9 mouse cellular contexts compared by ENCODE assay signal in genomic region chr8:122431694-122432442, GRCm38 (mm10). TPM values are rescaled to one million over a fixed set of nuclear protein-coding genes. Genes with fewer than 3 reads are reported as not detected.
DNase-seq lines count a peak whose midpoint lies in the region; ATAC-seq lines count a peak whose summit lies in the region.
"Had no signal": no experiment of that assay in that cellular context is flagged by ENCODE, and none has a peak within 500 bp of the region (broad histone marks: within the 10 kb centered on the region; RNA-seq: fewer than 3 reads in every experiment).

No protein-coding gene starts in this region.

- H3K4me3 ChIP-seq in heart, embryonic 16.5 days (ENCODE audit: low read length): peak overlapping the region; percentile 67
- H3K4me3 ChIP-seq in neural tube, embryonic 12.5 days: peak overlapping the region; percentile 34

- DNase-seq in adrenal gland, postnatal 25 days: peak; percentile 23
- DNase-seq in adrenal gland, adult 8-10 months: no peak
- peak; percentile 33 for DNase-seq in Muller cell, postnatal 12 days (ENCODE audit: inconsistent ontology term)
- peak; percentile 59 to 67 for DNase-seq in kidney, postnatal 4 days
- DNase-seq in adrenal gland, adult 2 months: no peak

- WGBS in heart, embryonic 16.5 days: 27% methylated on average over 18 of the region's 18 CpGs
- 44% methylated on average over 18 of the region's 18 CpGs for WGBS in neural tube, embryonic 12.5 days

- no peaks in the 10 kb centered on the region for H3K27me3 ChIP-seq in heart, embryonic 16.5 days (ENCODE audit: control insufficient read depth, insufficient read depth, low read length)
- no peaks in the 10 kb centered on the region for H3K27me3 ChIP-seq in neural tube, embryonic 12.5 days (replicated peaks)

- peaks cover 14% of the 10 kb centered on the region for H3K4me1 ChIP-seq in heart, embryonic 16.5 days (ENCODE audit: control insufficient read depth, insufficient read depth, low read length)
- peaks cover 13% of the 10 kb centered on the region for H3K4me1 ChIP-seq in neural tube, embryonic 12.5 days

- peak overlapping the region; percentile 83 for H3K9ac ChIP-seq in heart, embryonic 16.5 days (ENCODE audit: low read length)
- peak overlapping the region; percentile 53 for H3K9ac ChIP-seq in neural tube, embryonic 12.5 days

- ATAC-seq in heart, embryonic 16.5 days (replicated peaks; ENCODE audit: extremely low read depth, insufficient read depth, low FRiP score): no peak
- no peak for ATAC-seq in neural tube, embryonic 12.5 days (ENCODE audit: low FRiP score, low read depth)
- ATAC-seq in activated CD4-positive, CD25-positive, alpha-beta regulatory T cell, adult 4 months: no peak

- H3K36me3 ChIP-seq in heart, embryonic 16.5 days (ENCODE audit: control insufficient read depth, insufficient read depth): peaks cover 15% of the 10 kb centered on the region
- peaks cover 34% of the 10 kb centered on the region for H3K36me3 ChIP-seq in neural tube, embryonic 12.5 days

- H3K4me2 ChIP-seq in heart, embryonic 16.5 days (ENCODE audit: low read depth, low read length): peak overlapping the region; percentile 79
- H3K4me2 ChIP-seq in neural tube, embryonic 12.5 days (replicated peaks): peak overlapping the region; percentile 77

- H3K27ac ChIP-seq in heart, embryonic 16.5 days (ENCODE audit: low read length): peak overlapping the region; percentile 78
- H3K27ac ChIP-seq in neural tube, embryonic 12.5 days: no peak overlapping the region

- H3K9me3 ChIP-seq in heart, embryonic 16.5 days (replicated peaks; ENCODE audit: control insufficient read depth, low read length): peaks cover 3% of the 10 kb centered on the region
- no peaks in the 10 kb centered on the region for H3K9me3 ChIP-seq in neural tube, embryonic 12.5 days

RNA-seq across cellular contexts. Expression of gene Cyba, which starts 0.9 kb away (rescaled TPM):
- 25.4 and 27.0 TPM in 2 replicates for total RNA-seq in adrenal gland, postnatal 25 days (2021)
- 10 to 100 TPM; 34.3 to 52.7 (median 43.6) TPM for total RNA-seq in adrenal gland, adult 8-10 months (2022)
- 170 and 202 TPM in 2 replicates for polyA plus RNA-seq in heart, embryonic 16.5 days (2015; fragmentation: Nextera tagmentation; extraction: Ambion mirVana)
- 58.5 and 59.9 TPM in 2 replicates for polyA plus RNA-seq in neural tube, embryonic 12.5 days (2016; fragmentation: Nextera tagmentation; extraction: Ambion mirVana)
- 100 to 1,000 TPM; 750 to 796 TPM for polyA plus RNA-seq in activated CD4-positive, CD25-positive, alpha-beta regulatory T cell, adult 4 months (2017; shearing (Covaris generic))
- 10 to 100 TPM; 26.3 to 43.7 TPM for total RNA-seq in adrenal gland, adult 2 months (2021)
- polyA plus RNA-seq in adrenal gland, adult 2 months (2012; rRNA removed): 108 and 116 TPM in 2 replicates

RNA-seq across cellular contexts. Expression of gene Il17c, which starts 10.0 kb away (rescaled TPM):
- total RNA-seq in adrenal gland, postnatal 25 days (2021): not detected in 2 replicates
- total RNA-seq in adrenal gland, adult 8-10 months (2022): under 1 TPM in 1 of 4 experiments, not detected in 3; 0.43 TPM
- polyA plus RNA-seq in heart, embryonic 16.5 days (2015; fragmentation: Nextera tagmentation; extraction: Ambion mirVana): 0.21 TPM in 1 of 2 replicates, not detected in the other
- polyA plus RNA-seq in neural tube, embryonic 12.5 days (2016; fragmentation: Nextera tagmentation; extraction: Ambion mirVana): not detected in 2 replicates
- polyA plus RNA-seq in activated CD4-positive, CD25-positive, alpha-beta regulatory T cell, adult 4 months (2017; shearing (Covaris generic)): not detected
- not detected for total RNA-seq in adrenal gland, adult 2 months (2021)
- polyA plus RNA-seq in adrenal gland, adult 2 months (2012; rRNA removed): 0.16 TPM in 1 of 2 replicates, not detected in the other
- total RNA-seq: heart, adult 18-20 months had no signal

RNA-seq across cellular contexts. Expression of gene Mvd, which starts 11.4 kb away (rescaled TPM):
- 53.6 and 78.3 TPM in 2 replicates for total RNA-seq in adrenal gland, postnatal 25 days (2021)
- 10 to 100 TPM; 16.7 to 33.1 (median 22.0) TPM for total RNA-seq in adrenal gland, adult 8-10 months (2022)
- polyA plus RNA-seq in heart, embryonic 16.5 days (2015; fragmentation: Nextera tagmentation; extraction: Ambion mirVana): 15.9 and 16.1 TPM in 2 replicates
- polyA plus RNA-seq in neural tube, embryonic 12.5 days (2016; fragmentation: Nextera tagmentation; extraction: Ambion mirVana): 52.3 TPM in 2 replicates
- polyA plus RNA-seq in activated CD4-positive, CD25-positive, alpha-beta regulatory T cell, adult 4 months (2017; shearing (Covaris generic)): 10 to 100 TPM; 14.8 to 15.1 TPM
- total RNA-seq in adrenal gland, adult 2 months (2021): 10 to 100 TPM in 1 of 2 experiments, 1 to 10 TPM in 1; 9.2 to 39.5 TPM
- 39.7 and 73.8 TPM in 2 replicates for polyA plus RNA-seq in adrenal gland, adult 2 months (2012; rRNA removed)

RNA-seq across cellular contexts. Expression of gene Snai3, which starts 28.7 kb away (rescaled TPM):
- not detected in 2 replicates for total RNA-seq in adrenal gland, postnatal 25 days (2021)
- total RNA-seq in adrenal gland, adult 8-10 months (2022): not detected
- polyA plus RNA-seq in heart, embryonic 16.5 days (2015; fragmentation: Nextera tagmentation; extraction: Ambion mirVana): 2.8 and 3.6 TPM in 2 replicates
- polyA plus RNA-seq in neural tube, embryonic 12.5 days (2016; fragmentation: Nextera tagmentation; extraction: Ambion mirVana): not detected in 2 replicates
- 1 to 10 TPM; 3.2 to 5.1 TPM for polyA plus RNA-seq in activated CD4-positive, CD25-positive, alpha-beta regulatory T cell, adult 4 months (2017; shearing (Covaris generic))
- total RNA-seq in adrenal gland, adult 2 months (2021): not detected
- polyA plus RNA-seq in adrenal gland, adult 2 months (2012; rRNA removed): 0.15 and 0.19 TPM in 2 replicates

RNA-seq across cellular contexts. Expression of gene Rnf166, which starts 44.0 kb away (rescaled TPM):
- total RNA-seq in adrenal gland, postnatal 25 days (2021): 65.3 and 66.5 TPM in 2 replicates
- total RNA-seq in adrenal gland, adult 8-10 months (2022): 10 to 100 TPM; 46.3 to 68.8 (median 57.7) TPM
- 42.1 and 48.6 TPM in 2 replicates for polyA plus RNA-seq in heart, embryonic 16.5 days (2015; fragmentation: Nextera tagmentation; extraction: Ambion mirVana)
- polyA plus RNA-seq in neural tube, embryonic 12.5 days (2016; fragmentation: Nextera tagmentation; extraction: Ambion mirVana): 34.6 and 39.7 TPM in 2 replicates
- polyA plus RNA-seq in activated CD4-positive, CD25-positive, alpha-beta regulatory T cell, adult 4 months (2017; shearing (Covaris generic)): 10 to 100 TPM; 35.0 to 36.0 TPM
- 10 to 100 TPM; 42.8 to 83.8 TPM for total RNA-seq in adrenal gland, adult 2 months (2021)
- 132 and 157 TPM in 2 replicates for polyA plus RNA-seq in adrenal gland, adult 2 months (2012; rRNA removed)

Comparison
In these comparisons a context has a peak if more than half of its experiments do, and no peak if none do; other contexts are left out.
1. DNase-seq: peak in adrenal gland, postnatal 25 days (single experiment), Muller cell, postnatal 12 days (single experiment) and kidney, postnatal 4 days (2 of 2); none in adrenal gland, adult 8-10 months (single experiment) and adrenal gland, adult 2 months (single experiment).